Mouse (Mus musculus): ENCODE data around the gene Anxa11.
"Not testable (repeated sequence)": the region's sequence is repeated elsewhere in the genome, so short reads cannot be mapped to it uniquely, and the experiment has no call there.

Gene Anxa11

DNA sequence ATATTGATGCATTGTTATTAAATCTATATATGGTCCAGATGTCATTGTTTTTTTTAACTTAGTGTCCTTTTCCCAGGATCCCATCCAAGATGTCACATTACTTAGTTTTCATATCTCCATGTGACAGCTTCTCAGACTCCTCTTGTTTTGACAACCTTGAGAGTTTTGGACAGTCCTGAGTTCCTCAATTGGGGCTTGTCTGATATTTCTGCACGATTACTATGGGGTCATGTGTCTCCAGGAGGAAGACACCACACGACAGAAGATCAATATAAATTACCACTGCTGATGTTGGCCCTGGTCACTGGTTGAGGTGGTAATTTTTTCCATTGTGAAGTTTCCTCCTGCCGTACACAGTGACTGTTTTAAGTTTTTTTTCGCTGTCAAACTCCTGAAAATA, 377 bp upstream of the Anxa11 start:
- DNase-seq (ENCODE audit: low read depth, low spot score), result no peak

DNA sequence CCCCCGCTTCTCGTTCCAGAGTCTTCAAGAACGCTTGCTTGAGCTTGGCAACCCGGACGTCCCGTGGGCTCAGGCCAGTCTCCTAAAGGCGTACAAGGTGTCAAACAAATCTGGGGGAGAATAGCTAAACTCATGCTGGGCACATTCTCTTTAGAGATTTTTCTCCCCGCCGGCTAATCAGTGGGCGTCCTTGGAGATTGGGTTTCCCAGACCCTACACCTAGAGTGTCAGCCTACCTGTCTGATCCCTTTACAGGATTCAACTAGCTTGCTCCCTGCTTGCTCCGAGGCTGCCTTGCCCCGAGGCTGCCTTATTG, 690 bp downstream of the Anxa11 start:
- DNase-seq (ENCODE audit: low read depth, low spot score), result no peak

DNA sequence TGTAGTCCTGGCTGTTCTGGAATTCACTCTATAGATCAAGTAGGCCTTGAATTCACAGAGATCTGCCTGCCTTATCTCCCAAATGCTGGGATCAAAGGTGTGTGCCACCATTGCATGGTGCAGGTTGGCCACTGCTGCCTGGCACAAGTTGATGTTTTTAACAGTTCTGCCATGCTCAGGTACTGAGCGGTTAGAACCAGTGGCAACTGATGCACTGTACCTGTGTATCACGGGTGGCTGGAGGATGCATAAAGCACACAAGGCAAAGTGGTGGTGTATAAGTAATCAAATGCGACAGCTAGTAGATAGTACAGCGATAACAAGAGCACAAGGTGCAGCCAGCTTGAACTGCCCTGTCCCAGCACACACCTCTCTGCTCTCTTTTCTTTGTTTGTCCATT, 2.4 kb downstream of the Anxa11 start:
- no peak for DNase-seq (ENCODE audit: low read depth, low spot score)

DNA sequence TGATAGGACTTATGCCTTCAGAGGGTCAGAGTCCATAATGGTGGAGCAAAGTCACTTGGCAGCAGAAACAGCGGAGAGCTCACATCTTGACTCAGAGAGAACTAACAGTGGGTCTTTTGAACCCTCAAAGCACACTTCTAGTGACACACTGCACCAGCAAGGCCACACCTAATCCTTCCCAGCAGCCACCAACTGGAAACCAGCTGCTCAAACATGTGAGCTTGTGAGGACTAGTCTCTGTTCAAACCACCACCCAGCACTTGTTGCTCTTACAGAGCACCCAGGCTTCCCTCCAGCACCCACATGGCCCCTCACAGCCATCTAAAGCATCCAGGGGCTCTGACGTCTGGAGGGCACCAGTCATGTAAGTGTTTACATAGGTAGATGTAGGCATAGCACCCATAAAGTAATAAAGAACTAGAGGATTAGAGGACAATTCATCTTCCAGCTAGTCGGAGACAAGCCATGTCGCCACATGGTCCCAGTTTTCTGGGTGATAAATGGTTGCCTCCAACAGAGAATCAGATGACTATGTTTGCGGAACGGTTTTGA, 4.0 kb downstream of the Anxa11 start:
- no peak for DNase-seq (ENCODE audit: low read depth, low spot score)

DNA sequence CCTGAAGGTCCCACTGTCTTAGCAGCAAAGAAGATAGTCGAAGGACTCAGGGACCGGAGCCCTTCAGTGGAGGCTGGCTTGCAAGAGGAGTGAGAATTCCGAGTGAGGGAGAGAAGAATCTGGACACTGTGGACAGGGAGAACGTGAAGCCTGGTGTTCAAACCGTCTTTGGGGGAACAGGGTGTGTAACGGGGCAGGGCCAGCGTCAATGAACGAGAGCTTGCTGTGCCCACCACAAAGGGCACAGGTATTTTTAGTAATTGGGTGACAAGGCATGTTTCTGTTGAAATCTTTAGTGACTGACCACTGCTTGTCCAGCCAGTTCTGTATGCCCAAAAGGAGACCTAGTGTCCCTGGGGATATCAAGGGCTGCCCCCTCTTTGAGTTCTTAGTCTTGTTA, 4.6 kb downstream of the Anxa11 start:
- DNase-seq (ENCODE audit: low read depth, low spot score), result no peak

DNA sequence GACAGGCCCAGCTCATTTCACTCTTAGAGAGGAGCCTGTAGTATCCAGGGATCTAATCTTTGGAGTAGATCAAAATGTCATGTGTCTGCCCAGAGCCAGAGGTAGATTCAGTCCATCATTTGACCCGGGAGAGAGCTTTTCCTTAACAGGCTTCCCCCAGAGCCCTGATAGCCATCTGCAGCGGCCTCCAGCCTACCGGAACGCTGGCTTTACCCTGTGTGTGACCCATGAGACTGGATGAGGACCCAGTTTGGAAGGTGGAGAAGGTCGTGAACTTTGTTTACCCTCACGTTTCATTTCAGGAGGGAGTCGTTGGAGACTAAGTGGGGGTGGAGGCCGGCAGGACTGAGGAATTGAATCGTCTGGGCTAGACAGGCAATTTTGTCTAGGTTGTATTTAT, 5.7 kb downstream of the Anxa11 start:
- DNase-seq (ENCODE audit: low read depth, low spot score), result no peak

DNA sequence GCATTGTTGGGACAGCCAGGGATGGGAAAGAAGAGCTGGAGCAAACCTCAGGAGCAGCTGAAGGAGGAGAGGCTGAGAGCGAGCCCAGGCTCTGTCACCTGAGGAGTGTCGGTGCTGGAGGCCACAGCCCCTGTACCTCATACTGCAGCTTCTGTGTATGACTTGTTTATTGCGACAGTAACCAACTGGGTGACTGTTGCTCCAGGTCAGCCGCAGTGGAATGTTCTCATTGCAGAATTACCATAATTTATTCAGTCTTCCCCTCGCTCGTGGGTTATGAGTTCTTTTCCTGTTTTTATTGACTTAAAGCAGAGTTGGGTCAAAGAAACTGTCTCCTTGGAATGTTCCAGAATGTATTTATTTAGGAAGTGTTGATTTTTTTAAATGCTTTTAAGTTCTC, 6.3 kb downstream of the Anxa11 start:
- no peak for DNase-seq (ENCODE audit: low read depth, low spot score)

DNA sequence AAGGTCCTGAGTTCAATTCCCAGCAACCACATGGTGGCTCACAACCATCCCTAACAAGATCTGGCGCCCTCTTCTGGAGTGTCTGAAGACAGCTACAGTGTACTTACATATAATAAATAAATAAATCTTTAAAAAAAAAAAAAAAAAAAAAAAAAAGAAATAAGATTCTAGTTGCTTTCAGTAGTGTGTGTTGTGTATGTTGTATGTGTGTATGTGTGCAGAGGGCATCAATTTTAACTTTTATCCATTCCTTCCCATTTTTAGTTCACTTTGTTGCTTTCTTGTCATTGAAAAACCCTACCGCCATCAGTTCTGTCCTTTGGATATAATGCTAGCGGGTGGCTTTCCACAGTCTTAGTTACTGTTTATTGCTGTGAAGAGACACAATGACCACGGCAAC, 6.8 kb downstream of the Anxa11 start:
- DNase-seq (ENCODE audit: low read depth, low spot score), result not testable (repeated sequence)

DNA sequence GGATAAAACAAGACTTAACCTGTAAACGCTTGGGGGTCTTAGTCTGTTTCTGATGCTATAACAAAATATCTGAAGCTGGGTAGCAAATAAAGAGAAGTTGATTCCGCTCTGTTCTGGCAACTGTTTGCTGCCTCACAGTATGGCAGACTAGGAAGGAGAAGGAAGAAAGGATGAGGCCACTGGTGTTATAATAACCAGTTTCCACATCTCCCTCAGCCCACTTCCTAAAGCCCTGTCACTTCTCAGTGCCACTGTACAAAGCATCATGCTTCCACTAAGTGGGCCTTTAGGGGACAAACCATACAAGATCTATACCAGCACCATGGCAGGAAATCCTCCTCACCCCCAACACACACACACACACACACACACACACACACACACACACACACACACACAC, 8.5 kb downstream of the Anxa11 start:
- DNase-seq (ENCODE audit: low read depth, low spot score), result no peak

DNA sequence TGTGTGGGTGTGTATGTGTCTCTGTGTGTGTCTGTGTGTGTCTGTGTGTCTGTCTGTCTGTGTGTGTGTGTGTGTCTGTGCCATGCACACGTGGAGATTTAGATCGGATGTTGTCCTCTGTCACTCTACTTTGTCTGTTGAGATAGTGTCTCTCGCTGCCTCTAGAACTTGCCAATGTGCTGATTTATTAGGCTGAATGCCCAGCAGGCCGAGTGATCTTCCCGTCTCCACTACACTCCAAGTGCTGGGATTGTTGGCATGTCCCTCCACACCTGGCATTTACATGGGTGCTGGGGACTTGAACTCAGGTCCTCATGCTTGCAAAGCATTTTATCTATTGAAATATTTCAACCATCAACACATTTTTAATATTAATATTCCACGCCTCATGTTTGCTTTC, 9.2 kb downstream of the Anxa11 start:
- DNase-seq (ENCODE audit: low read depth, low spot score), result no peak

DNA sequence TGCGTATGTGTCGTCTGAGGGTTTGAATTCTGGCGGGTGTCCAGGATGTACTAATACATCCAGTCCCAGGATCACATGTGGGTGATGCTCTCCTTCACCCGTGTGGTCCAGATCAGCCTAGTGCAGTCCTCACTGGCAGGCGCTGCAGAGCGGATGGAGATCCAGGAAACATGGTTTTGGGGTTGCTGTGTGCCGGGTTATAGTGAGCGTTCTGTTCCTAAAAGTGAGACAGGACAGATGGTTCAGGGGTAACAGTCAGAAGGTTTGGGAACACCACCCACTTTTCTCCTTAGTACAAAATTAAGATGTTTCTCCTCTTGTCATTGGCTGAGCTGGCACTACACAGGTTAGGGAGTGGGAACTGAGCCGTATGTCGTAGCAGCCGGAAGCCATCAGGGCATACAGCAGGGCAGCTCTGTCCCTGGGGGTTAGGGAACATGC, 10.2 kb downstream of the Anxa11 start:
- no peak for DNase-seq (ENCODE audit: low read depth, low spot score)

DNA sequence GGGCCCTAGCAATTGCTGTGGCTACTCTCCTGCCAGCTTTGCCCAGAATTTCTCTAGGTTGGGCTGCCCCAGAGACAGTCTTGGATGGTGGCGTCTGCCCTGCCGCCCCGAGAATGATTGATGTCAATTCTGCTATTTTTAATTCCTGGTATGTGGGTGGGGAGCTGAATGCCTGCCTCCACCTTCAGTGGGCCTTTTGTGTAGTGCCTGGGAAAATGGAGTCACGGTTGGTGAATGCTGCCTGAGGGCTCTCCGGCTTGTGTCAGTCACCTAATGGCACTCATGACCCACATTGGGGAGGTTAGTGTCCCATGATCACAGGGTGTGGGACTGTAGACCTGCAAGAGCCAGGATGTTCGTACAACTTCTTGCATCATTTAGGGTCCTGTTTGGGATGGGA, 11.3 kb downstream of the Anxa11 start:
- no peak for DNase-seq (ENCODE audit: low read depth, low spot score)

DNA sequence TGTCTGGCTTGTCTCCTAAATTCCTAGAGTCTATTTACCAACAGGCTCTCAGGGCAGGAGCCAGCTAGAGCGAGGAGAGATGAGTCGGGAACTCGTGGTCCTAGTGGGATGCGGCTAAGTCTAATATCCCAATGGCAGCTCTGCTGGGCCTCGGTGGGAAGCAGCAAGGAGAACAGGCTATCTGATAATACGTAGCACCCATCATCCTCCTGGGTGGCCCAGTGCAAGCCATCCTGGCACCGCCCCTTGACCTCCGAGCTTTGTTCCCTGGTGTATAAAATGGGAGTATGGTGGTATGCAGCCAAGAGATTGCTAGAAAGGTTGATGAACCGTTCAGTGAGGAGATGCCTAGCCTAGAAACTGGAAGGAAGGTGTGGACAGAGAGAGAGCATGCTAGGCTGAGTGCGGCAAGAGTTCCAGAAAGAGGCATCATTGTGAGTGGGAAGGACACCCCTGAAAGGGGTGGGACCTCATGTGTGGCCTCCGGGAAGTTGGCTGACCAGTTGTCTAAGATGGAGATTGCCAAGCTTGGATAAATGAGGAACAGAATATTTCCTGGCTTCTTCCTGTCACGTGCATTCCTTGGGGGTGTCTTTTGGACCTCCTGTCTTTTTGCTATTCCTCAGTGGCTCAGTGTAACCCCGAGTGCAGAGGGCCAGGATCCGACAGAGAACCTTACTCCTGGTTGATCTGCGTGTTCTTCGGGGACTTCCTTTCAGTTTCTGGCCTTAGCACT, 11.9 kb downstream of the Anxa11 start:
- no peak for DNase-seq (ENCODE audit: low read depth, low spot score)

DNA sequence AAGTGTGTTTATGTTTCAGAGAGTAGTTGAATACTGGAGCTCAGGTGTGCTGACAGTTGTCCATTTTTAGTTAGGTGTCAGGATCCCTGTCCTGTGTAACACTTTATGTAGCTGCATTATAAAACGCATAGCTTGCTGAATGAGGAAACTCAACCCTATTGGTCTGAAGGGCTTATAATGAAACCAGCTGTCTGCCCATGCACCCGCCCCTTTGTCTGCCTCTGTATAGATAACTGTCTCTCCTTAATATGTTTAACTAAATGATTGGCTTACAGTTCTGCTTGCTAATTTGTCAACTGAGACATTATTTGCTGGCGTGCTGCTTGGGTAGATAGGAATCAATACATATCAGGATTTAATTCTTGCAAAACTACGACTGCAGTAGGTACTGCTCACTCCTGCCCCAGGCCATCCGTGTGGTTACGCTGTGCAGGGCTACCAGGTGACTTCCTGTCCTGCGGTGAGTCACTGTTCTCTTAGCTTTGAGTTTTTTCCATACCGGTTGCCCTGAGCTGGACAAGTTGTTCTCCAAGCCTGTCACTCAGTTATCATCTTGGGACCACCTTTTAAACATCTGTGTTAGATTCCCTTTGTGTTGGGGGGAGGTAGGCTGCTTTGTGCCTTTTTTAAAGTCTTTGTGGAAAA, 13.4 kb downstream of the Anxa11 start:
- DNase-seq (ENCODE audit: low read depth, low spot score), result no peak

DNA sequence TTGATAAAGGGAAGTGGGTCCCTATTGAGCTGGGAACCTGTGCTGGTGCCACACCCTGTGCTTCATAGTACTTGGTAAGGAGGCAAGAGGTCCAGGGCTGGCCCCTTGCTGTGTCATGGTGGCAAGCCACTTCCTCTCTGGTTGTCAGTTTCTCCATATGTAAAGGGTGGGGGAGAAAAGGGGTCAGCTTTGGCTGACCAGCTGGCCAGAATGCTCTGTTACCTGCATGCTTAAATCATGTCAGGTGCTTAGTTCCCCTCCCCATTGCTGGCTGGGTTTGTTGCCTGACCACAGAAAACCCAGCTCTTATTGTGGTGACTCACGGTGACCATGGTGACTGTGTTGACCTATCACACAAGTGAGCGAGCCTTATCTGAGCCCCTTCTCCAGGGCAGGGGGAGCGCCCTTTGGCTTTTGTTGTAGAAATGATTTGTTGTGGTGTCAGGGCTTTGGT, 15.2 kb downstream of the Anxa11 start:
- no peak for DNase-seq (ENCODE audit: low read depth, low spot score)

DNA sequence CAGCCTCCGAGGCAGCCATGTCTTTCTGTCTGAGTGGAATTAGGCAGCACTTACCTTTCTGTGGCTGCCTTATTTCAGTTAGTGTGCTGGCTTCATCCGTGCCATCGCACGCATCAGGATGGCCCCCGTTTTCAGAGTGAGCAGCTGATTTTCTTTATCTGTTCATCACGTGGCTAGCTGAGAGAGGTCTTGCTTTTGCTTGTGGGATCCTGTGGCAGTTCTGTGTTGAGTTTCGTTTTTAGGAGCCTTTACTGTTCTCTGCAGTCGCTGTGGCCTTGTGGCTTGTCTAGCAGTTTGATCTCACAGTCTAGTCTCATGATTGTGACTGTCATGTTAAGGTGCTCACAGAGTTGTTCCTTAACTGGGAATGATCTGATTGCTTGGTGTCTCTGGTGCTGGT, 16.0 kb downstream of the Anxa11 start:
- DNase-seq (ENCODE audit: low read depth, low spot score), result no peak

DNA sequence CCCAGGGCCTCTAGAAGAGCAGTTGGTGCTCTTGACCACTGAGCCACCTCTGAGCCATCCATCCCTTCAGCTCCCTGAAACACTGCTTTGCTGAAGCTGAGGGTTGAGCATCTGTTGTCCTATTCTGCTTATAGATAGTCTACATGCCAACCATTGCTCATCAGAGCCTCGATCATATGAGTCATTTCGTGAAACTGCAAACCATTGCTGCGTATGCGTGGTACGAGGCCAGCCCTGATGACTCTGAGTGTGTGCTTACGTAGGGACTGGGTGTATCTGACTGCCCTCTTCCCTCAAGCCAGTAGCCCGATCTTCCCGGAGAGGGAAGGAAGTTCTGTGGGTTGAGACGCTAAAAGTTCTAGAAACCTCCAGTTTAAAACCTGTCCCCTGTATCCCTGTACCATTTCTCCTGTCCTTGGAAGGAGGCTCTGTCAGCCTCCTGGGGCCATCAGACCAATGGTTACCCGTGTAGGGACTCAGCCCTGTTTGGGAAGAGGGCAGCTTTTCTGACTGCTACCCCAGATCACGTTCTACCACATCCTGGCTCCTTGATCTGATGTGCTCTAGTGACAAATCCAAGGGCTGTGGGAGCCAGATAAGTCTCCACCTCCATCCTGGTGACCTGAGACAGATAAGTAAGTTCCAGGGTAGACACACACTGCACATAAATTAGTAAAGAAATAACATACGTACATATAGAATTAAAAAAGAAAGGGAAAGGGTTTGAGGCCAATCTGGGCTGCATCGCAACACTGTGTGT, 20.0 kb downstream of the Anxa11 start:
- no peak for DNase-seq (ENCODE audit: low read depth, low spot score)

DNA sequence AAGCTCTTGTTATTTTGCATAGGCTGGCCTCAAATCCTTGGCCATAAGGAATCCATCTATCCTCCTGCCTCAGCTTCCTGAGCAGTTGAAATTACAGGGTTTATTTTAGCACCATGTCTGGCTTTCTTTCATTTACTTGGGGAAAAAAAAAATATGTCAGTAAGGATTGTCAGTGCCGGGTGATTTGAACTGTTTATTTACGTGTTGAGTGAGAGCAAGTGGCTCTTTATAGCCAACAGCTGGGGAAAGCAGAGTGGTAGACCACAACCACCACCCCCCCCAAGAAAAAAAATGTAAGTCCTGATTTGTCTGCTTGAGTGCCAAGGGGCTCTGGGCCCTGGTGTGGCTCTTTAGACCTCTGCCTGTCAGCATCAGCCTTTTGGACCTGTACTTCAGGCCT, 21.8 kb downstream of the Anxa11 start:
- DNase-seq (ENCODE audit: low read depth, low spot score), result no peak

DNA sequence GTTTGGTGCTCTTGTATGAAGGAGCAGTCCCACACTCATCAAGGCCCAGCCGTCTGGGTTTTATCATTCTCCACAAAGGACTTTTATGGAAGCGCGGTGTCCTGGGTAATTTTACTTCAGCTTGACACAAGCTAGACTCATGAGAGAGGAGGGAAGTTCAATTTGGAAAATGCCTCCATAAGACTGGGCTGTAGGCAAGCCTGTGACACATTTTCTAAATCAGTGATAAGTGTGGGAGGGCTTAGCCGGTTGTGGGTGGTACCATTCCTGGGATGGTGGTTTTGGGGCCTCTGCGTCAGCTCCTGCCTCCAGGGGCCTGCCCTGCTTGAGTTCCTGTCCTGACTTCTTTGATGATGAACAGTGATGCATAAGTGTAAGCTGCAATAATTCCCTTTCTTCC, 23.3 kb downstream of the Anxa11 start:
- DNase-seq (ENCODE audit: low read depth, low spot score), result no peak

DNA sequence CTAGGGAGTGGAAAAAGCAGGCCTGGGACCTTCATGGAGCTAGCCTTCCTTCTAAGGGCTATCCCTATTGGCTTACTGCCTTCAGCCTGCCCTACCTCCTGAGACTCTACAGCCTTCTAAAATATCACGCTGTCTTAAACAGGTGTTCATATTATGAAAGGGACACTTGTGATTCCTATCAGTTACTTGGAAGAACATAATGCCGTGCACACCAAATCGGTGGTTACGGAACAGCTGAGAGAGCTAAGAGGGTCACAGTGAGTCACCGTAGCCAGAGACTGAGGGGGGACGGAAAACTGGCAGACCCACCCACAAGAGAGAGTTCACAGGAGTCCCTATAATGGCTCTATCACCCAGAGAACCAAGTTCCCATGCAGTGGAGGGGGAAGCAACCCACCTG, 24.4 kb downstream of the Anxa11 start:
- DNase-seq (ENCODE audit: low read depth, low spot score), result no peak

DNA sequence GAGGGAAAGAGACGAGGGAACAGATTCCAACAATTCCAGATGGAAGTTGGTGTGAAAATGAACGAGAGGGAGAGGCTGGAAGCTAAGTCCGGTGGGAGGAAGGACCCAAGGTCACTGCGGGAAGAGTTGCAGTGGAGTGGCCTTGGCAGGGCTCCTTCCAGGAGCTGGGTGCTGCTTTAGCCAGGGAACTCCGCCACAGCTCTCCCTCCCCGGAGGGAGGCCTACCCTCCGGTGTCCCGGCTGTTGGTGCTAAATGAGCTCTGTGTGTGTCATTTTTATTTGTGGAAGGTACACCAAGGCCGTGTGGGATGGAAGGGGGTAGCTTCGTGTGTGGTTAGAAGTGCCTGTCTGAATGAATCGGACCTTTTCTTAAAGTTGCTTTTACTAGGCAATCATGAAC, 24.9 kb downstream of the Anxa11 start:
- no peak for DNase-seq (ENCODE audit: low read depth, low spot score)

DNA sequence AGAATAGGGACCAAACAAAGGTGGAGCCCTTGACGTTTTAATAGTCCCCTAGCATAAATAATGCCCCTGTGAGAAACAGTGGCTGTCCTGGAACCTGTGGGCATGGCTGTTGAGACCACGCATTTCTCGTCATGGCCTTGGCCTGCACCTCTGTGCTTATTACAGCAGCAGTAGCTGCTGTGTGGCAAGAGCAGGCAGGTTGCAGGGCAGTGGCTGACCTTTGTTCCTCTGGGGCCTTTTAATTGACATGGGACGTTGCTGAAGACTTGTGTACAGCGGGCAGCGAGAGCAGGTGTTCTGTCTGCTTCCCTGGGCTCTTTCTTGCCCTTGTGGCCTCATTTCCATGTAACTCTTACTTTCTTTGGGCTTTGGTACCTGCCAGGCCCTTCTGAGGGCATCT, 25.9 kb downstream of the Anxa11 start:
- DNase-seq (ENCODE audit: low read depth, low spot score), result no peak

DNA sequence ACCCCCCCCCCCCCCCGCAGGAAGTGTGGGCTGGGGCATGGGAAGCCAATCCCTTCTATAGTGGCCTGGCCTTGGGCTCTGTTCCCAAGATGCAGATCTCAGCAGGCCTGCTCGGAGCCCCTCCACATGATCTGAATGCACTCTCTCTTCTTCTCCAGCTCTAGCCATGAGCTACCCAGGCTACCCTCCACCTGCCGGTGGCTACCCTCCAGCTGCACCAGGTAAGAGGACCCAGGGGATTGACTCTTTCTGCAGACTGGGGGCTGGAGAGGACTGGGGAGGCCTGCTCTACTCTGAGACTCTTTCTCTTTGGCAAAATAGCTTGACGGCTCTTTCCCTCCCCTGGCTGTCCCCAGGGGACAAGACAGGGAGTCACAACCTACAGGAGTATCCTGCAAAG, 26.8 kb downstream of the Anxa11 start:
- no peak for DNase-seq (ENCODE audit: low read depth, low spot score)
